Mouse (Mus musculus) liver, embryonic 11.5 days (tissue): ENCODE data around the gene Mtch1. TPM values are rescaled to one million over a fixed set of nuclear protein-coding genes. Genes with fewer than 3 reads are reported as not detected.
A peak's percentile ranks its signal among the peaks of the same experiment; 100 is the strongest.
"Not testable (repeated sequence)": the region's sequence is repeated elsewhere in the genome, so short reads cannot be mapped to it uniquely, and the experiment has no call there.

Experiments
- ATAC-seq: fragments of 200-750 bp; cut with Nextera tagmentation; replicated peaks from 2 replicates; pipeline ENCODE4 v1.8.0; 2017; ENCODE audit warnings: moderate number of reproducible peaks, mild to moderate bottlenecking, moderate TSS enrichment, moderate library complexity; ENCODE audit not compliant: low FRiP score
- DNase-seq: peaks from one replicate; pipeline ENCODE4 v3.0.0-alpha.2; 2017; ENCODE audit warnings: low spot score
- H3K27ac ChIP-seq: fragments of 300-500 bp; sonication (generic); 2 replicates; pipeline ENCODE4 v1.5.1; 2014; ENCODE audit warnings: mild to moderate bottlenecking, low read depth, low read length, control low read depth
- H3K27me3 ChIP-seq: fragments of 300-500 bp; sonication (generic); replicated peaks from 2 replicates; pipeline ENCODE4 v1.6.1; 2014; ENCODE audit warnings: low read length, mixed read lengths; ENCODE audit not compliant: control insufficient read depth, insufficient read depth
- H3K36me3 ChIP-seq: fragments of 300-500 bp; sonication (generic); 2 replicates; pipeline ENCODE4 v1.6.1; 2014; ENCODE audit warnings: mild to moderate bottlenecking, low read length, moderate library complexity, mixed read lengths; ENCODE audit not compliant: control insufficient read depth, insufficient read depth
- H3K4me1 ChIP-seq: fragments of 300-500 bp; sonication (generic); replicated peaks from 2 replicates; pipeline ENCODE4 v1.6.1; 2014; ENCODE audit warnings: low read length, mixed read lengths; ENCODE audit not compliant: control insufficient read depth, insufficient read depth
- H3K4me2 ChIP-seq: fragments of 300-500 bp; sonication (generic); 2 replicates; pipeline ENCODE4 v1.6.1; 2014; ENCODE audit warnings: mild to moderate bottlenecking, control low read depth, moderate library complexity
- H3K4me3 ChIP-seq: fragments of 300-500 bp; sonication (generic); 2 replicates; pipeline ENCODE4 v1.5.1; 2014; ENCODE audit warnings: low read depth, low read length, control low read depth
- H3K9ac ChIP-seq: fragments of 300-500 bp; sonication (generic); 2 replicates; pipeline ENCODE4 v1.6.1; 2014; ENCODE audit warnings: low read depth, low read length, control low read depth
- H3K9me3 ChIP-seq: fragments of 300-500 bp; sonication (generic); 2 replicates; pipeline ENCODE4 v1.6.1; 2016; ENCODE audit warnings: low read length, inconsistent platforms, mixed read lengths; ENCODE audit not compliant: control insufficient read depth
- WGBS: fragments of 180-500 bp; shearing (Covaris S2); extraction: QIAGEN DNeasy Blood & Tissue Kit; methylation state at CpG from one replicate; pipeline ENCODE4 v1.1.7; 2014; 5-methylcytosine and 5-hydroxymethylcytosine counted together
- polyA plus RNA-seq: library from polyadenylated mRNA; unstranded; fragments of >200 nt; fragmentation: Nextera tagmentation; extraction: Ambion mirVana; gene quantifications from 2 replicates; pipeline ENCODE4 v1.2.1, GENCODE M21; 2014

Mtch1 gene
- polyA plus RNA-seq, 1 experiment from 2014 or later = 149 TPM

GRCm38 (mm10) chr17:29356479-29356856, 8.7 kb upstream of the Mtch1 start:
- Histone ChIP-seq H3K4me3 (peak overlapping the region; percentile 34), H3K36me3 (no peaks in the 10 kb centered on the region), H3K9me3 (no peaks in the 10 kb centered on the region), H3K27me3 (no peaks in the 10 kb centered on the region), H3K4me1 (peaks cover 19% of the 10 kb centered on the region; the same call in 1 of the 2 replicates), H3K9ac (peak overlapping the region; percentile 34; the same call in 1 of the 2 replicates), H3K27ac (0 out of 2 replicates have a peak overlapping the region, but pooled peaks have one; percentile 66), H3K4me2 (peak overlapping the region; percentile 60)
- DNase-seq (peak; percentile 74), ATAC-seq (peak; percentile 61)
- 12% methylated on average over 11 of the region's 11 CpGs for WGBS

GRCm38 (mm10) chr17:29355841-29356478, 8.2 kb upstream of the Mtch1 start:
- H3K36me3 ChIP-seq = no peaks in the 10 kb centered on the region
- peaks cover 14% of the 10 kb centered on the region; the same call in 1 of the 2 replicates for H3K4me1 ChIP-seq
- H3K9me3 ChIP-seq = no peaks in the 10 kb centered on the region
- no peak for DNase-seq
- peak overlapping the region; percentile 66; the same call in 1 of the 2 replicates for H3K27ac ChIP-seq
- peak overlapping the region; percentile 34 for H3K4me3 ChIP-seq
- ATAC-seq = no peak
- H3K27me3 ChIP-seq = no peaks in the 10 kb centered on the region
- H3K9ac ChIP-seq = peak overlapping the region; percentile 34; the same call in 1 of the 2 replicates
- 52% methylated on average over 17 of the region's 17 CpGs for WGBS
- H3K4me2 ChIP-seq = peak overlapping the region; percentile 60

- ATAC-seq = no peak
- no peak for DNase-seq
- Histone ChIP-seq H3K9ac (0 out of 2 replicates have a peak overlapping the region, but pooled peaks have one; percentile 34), H3K4me2 (no peak overlapping the region), H3K9me3 (no peaks in the 10 kb centered on the region), H3K27ac (peak overlapping the region; percentile 66; the same call in 1 of the 2 replicates), H3K4me3 (no peak overlapping the region), H3K4me1 (peaks cover 10% of the 10 kb centered on the region; the same call in 1 of the 2 replicates), H3K36me3 (no peaks in the 10 kb centered on the region), H3K27me3 (no peaks in the 10 kb centered on the region)
- 78% methylated on average over 5 of the region's 5 CpGs for WGBS
Observed at GRCm38 (mm10) chr17:29355461-29355840, 7.7 kb upstream of the Mtch1 start.

GRCm38 (mm10) chr17:29351056-29351455, 3.3 kb upstream of the Mtch1 start:
- not testable (repeated sequence) for DNase-seq, H3K27me3 ChIP-seq, ATAC-seq, H3K9me3 ChIP-seq, H3K27ac ChIP-seq, H3K4me3 ChIP-seq, H3K9ac ChIP-seq, H3K36me3 ChIP-seq, H3K4me2 ChIP-seq
- 78% methylated on average over 5 of the region's 5 CpGs for WGBS
- peaks cover 17% of the 10 kb centered on the region for H3K4me1 ChIP-seq

GRCm38 (mm10) chr17:29348996-29349395, 1.3 kb upstream of the Mtch1 start:
- Histone ChIP-seq H3K4me1 (peaks cover 23% of the 10 kb centered on the region), H3K9me3 (no peaks in the 10 kb centered on the region), H3K9ac (no peak overlapping the region), H3K27ac (no peak overlapping the region), H3K4me2 (no peak overlapping the region), H3K27me3 (no peaks in the 10 kb centered on the region), H3K4me3 (no peak overlapping the region), H3K36me3 (no peaks in the 10 kb centered on the region; the same call in 1 of the 2 replicates)
- DNase-seq = no peak
- ATAC-seq = no peak
- 60% methylated on average over 2 of the region's 2 CpGs for WGBS

GRCm38 (mm10) chr17:29347126-29347644, 549 bp downstream of the Mtch1 start:
- H3K9me3 ChIP-seq = no peaks in the 10 kb centered on the region
- ATAC-seq (peak; percentile 35), DNase-seq (no peak)
- peaks cover 4% of the 10 kb centered on the region; the same call in 1 of the 2 replicates for H3K36me3 ChIP-seq
- H3K9ac ChIP-seq = peak overlapping the region; percentile 95
- no peaks in the 10 kb centered on the region for H3K27me3 ChIP-seq
- WGBS = under 1% methylated on average over 40 of the region's 45 CpGs
- H3K4me3 ChIP-seq = peak overlapping the region; percentile 98
- H3K27ac ChIP-seq = peak overlapping the region; percentile 66
- peak overlapping the region; percentile 94 for H3K4me2 ChIP-seq
- peaks cover 34% of the 10 kb centered on the region for H3K4me1 ChIP-seq

GRCm38 (mm10) chr17:29346496-29347125, 1.1 kb downstream of the Mtch1 start:
- Histone ChIP-seq H3K27me3 (no peaks in the 10 kb centered on the region), H3K4me1 (peaks cover 39% of the 10 kb centered on the region), H3K27ac (peak overlapping the region; percentile 66; the same call in 1 of the 2 replicates), H3K4me3 (peak overlapping the region; percentile 98), H3K9me3 (no peaks in the 10 kb centered on the region), H3K9ac (peak overlapping the region; percentile 95), H3K36me3 (peaks cover 4% of the 10 kb centered on the region; the same call in 1 of the 2 replicates), H3K4me2 (peak overlapping the region; percentile 94)
- 9% methylated on average over 11 of the region's 11 CpGs for WGBS
- ATAC-seq = no peak
- no peak for DNase-seq

- Histone ChIP-seq H3K4me3 (no peak overlapping the region), H3K9ac (no peak overlapping the region), H3K4me2 (no peak overlapping the region), H3K36me3 (peaks cover 6% of the 10 kb centered on the region; the same call in 1 of the 2 replicates), H3K27ac (no peak overlapping the region), H3K4me1 (peaks cover 47% of the 10 kb centered on the region), H3K9me3 (no peaks in the 10 kb centered on the region), H3K27me3 (no peaks in the 10 kb centered on the region)
- 84% methylated on average over 12 of the region's 12 CpGs for WGBS
- ATAC-seq (no peak), DNase-seq (no peak)
Observed at GRCm38 (mm10) chr17:29345272-29345671, 2.5 kb downstream of the Mtch1 start.
